Mouse (Mus musculus): ENCODE measurements around the gene Aqp7.

DNA sequence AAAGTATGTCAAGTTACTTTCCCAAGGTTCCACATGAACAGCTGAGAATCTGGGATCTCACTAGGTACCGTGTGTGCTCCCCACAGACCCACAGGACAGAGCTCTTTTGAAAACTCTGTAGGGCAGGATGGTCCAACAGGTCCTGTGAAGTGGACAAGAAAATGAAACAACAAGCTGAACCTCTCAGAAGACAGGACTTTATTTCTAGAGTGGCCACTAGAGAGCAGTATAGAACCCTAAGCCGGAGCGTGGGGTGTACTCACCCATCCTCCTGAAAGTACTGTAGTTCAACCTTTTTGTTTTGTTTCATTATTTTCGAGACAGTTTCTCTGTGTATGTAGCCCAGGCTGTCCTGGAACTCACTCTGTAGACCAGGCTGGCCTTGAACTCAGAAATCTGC is 19.7 kb downstream of the Aqp7 start:
- TF ChIP-seq CTCF (IDR thresholded peaks at IDR 0.05; ENCODE audit: extremely low read depth, insufficient read length, insufficient replicate concordance, low read depth, low read length): no peak
- TF ChIP-seq POLR2A (IDR thresholded peaks at IDR 0.05; ENCODE audit: low read depth, low read length): no peak
